Mouse (Mus musculus) forebrain, embryonic 10.5 days (tissue): ENCODE results near the gene Trnt1. TPM values are rescaled to one million over a fixed set of nuclear protein-coding genes. Genes with fewer than 3 reads are reported as not detected.

Experiments
- DNase-seq: peaks from one replicate; pipeline ENCODE4 v3.0.0-alpha.2; 2017; ENCODE audit warnings: low spot score; ENCODE audit errors: extremely low spot score
- H3K27ac ChIP-seq: fragments of 300-500 bp; sonication (generic); 2 replicates; pipeline ENCODE4 v1.5.1; 2016; ENCODE audit warnings: mild to moderate bottlenecking
- H3K27me3 ChIP-seq: fragments of 300-500 bp; sonication (generic); 2 replicates; pipeline ENCODE4 v1.6.1; 2016; ENCODE audit warnings: mild to moderate bottlenecking; ENCODE audit not compliant: poor library complexity, severe bottlenecking
- H3K36me3 ChIP-seq: fragments of 300-500 bp; sonication (generic); replicated peaks from 2 replicates; pipeline ENCODE4 v1.6.1; 2016; ENCODE audit warnings: mild to moderate bottlenecking, moderate library complexity
- H3K4me1 ChIP-seq: fragments of 300-500 bp; sonication (generic); 2 replicates; pipeline ENCODE4 v1.6.1; 2016
- H3K4me3 ChIP-seq: fragments of 300-500 bp; sonication (generic); 2 replicates; pipeline ENCODE4 v1.5.1; 2016; ENCODE audit warnings: mild to moderate bottlenecking, moderate library complexity
- H3K9me3 ChIP-seq: fragments of 300-500 bp; sonication (generic); 2 replicates; pipeline ENCODE4 v1.6.1; 2016; ENCODE audit warnings: mild to moderate bottlenecking, moderate library complexity
- WGBS: fragments of 180-500 bp; shearing (Covaris S2); methylation state at CpG from one replicate; pipeline ENCODE4 v1.1.7; 2016; 5-methylcytosine and 5-hydroxymethylcytosine counted together
- polyA plus RNA-seq: library from polyadenylated mRNA; unstranded; fragments of >200 nt; fragmentation: Nextera tagmentation; extraction: Ambion mirVana; gene quantifications from 2 replicates; pipeline ENCODE4 v1.2.1, GENCODE M21; 2016

The Trnt1 gene
- polyA plus RNA-seq, 1 experiment from 2014 or later: 74.8 TPM

- DNase-seq: no peak
- Histone ChIP-seq H3K27ac (no peak overlapping the region), H3K4me1 (peaks cover 4% of the 10 kb centered on the region), H3K4me3 (no peak overlapping the region), H3K27me3 (no peaks in the 10 kb centered on the region), H3K9me3 (no peaks in the 10 kb centered on the region), H3K36me3 (peaks cover 45% of the 10 kb centered on the region)
- WGBS: 97% methylated on average over 10 of the region's 10 CpGs
These were observed 24.7 kb downstream of the Trnt1 start for GRCm38 (mm10) chr6:106793621-106794020.

DNA sequence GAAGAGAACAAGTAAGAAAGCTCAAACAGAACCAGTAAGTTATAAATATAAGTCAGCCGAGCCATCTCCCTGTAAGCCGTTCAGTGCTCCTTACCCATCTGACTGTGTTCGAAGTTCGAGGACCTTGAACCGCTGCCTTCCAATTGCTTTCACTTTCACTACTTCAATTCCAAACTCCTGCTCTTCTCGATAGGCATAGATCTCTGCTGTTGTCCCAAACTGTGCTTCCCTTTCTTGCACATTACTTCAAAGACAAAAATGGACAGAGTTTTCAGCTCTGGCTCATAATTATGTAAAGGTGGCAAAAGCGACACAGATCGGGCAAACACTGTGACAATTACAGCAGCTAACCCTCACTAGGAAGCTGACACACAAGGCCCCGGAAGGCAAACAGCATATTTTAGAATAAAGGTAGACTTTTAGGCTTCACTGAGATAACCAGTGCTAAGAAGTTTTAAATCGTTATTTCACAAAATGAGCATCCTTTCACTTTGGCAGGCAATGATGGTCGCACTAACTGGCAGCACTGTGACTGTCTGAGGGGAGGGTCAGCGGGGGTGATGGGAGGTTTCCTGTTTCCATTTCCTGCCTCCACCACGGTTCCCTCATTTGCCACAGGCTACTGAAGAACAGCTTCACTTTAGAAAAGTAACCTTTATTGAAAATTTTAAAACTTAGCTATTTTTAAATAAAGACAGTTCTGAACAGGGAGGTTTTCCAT, 25.3 kb downstream of the Trnt1 start:
- WGBS: 93% methylated on average over 13 of the region's 13 CpGs
- H3K27me3 ChIP-seq: no peaks in the 10 kb centered on the region
- H3K36me3 ChIP-seq: peaks cover 42% of the 10 kb centered on the region

GRCm38 (mm10) chr6:106799333-106800226, 30.7 kb downstream of the Trnt1 start, which contains the start of gene Crbn:
Gene Crbn, minus strand, starts transcription at chr6:106800077.
- H3K4me1 ChIP-seq: peaks cover 13% of the 10 kb centered on the region
- no peaks in the 10 kb centered on the region for H3K27me3 ChIP-seq
- H3K27ac ChIP-seq: peak within 1 kb of the TSS; percentile 87
- peak; percentile 88 for DNase-seq
- H3K9me3 ChIP-seq: no peaks in the 10 kb centered on the region
- H3K4me3 ChIP-seq: peak within 1 kb of the TSS; percentile 92
- 2% methylated on average over 57 of the region's 57 CpGs for WGBS
- peaks cover 5% of the 10 kb centered on the region for H3K36me3 ChIP-seq

More for the DNA sequence above, 25.3 kb downstream of the Trnt1 start:
- no peak for DNase-seq
- peaks cover 11% of the 10 kb centered on the region for H3K4me1 ChIP-seq
- no peak overlapping the region for H3K4me3 ChIP-seq
- H3K9me3 ChIP-seq: no peaks in the 10 kb centered on the region
- H3K27ac ChIP-seq: no peak overlapping the region

- Histone ChIP-seq H3K9me3 (no peaks in the 10 kb centered on the region), H3K36me3 (no peaks in the 10 kb centered on the region; the same call in 1 of the 2 replicates), H3K4me1 (peaks cover 13% of the 10 kb centered on the region), H3K27me3 (no peaks in the 10 kb centered on the region), H3K4me3 (peak overlapping the region; percentile 92), H3K27ac (0 out of 2 replicates have a peak overlapping the region, but pooled peaks have one; percentile 87)
- 68% methylated on average over 5 of the region's 5 CpGs for WGBS
- DNase-seq: no peak
These were observed 31.3 kb downstream of the Trnt1 start for GRCm38 (mm10) chr6:106800227-106800557.

DNA sequence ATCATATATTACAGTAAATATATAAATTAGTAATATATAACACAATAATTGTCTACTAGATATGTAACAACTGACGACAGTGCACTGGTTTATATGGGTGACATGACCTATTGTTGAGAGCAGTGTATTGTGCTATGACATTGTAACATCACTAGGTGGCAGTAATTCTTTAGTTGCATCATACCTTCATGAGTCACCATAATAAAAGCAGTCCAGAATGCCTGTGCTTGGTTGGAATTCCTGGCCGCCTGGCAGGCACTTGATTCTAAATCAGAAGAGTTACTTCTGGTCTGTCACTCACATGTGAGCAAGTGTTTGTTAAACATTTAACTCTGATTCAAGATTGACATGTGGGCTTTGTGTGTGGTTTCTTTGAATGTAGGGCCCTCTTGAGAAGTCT, 36.0 kb downstream of the Trnt1 start:
- Histone ChIP-seq H3K9me3 (no peaks in the 10 kb centered on the region), H3K4me1 (no peaks in the 10 kb centered on the region), H3K4me3 (no peak overlapping the region), H3K36me3 (no peaks in the 10 kb centered on the region), H3K27me3 (no peaks in the 10 kb centered on the region), H3K27ac (no peak overlapping the region)
- 47% methylated on average over 2 of the region's 2 CpGs for WGBS
- DNase-seq: no peak

DNA sequence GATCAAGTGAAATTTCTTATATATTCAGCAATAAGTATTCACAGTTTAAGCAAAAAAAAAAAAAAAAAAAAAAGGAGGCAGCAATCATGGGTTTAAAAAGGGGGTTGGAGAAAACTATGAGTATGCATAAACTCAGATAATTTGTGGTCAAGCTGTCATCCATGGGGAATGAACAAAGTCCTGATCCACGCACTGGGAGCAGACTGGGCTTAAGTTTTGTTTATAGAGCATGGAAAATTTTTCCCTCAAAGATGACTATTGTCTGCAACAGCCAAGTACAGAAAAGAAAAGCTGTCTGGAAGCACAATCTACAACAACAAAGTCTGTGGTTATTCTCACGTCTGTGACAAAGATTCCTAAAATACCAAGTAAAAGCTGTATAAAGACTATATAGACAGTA, 40.2 kb downstream of the Trnt1 start:
- Histone ChIP-seq H3K27me3 (no peaks in the 10 kb centered on the region), H3K4me3 (no peak overlapping the region), H3K9me3 (no peaks in the 10 kb centered on the region), H3K27ac (no peak overlapping the region), H3K36me3 (no peaks in the 10 kb centered on the region), H3K4me1 (no peaks in the 10 kb centered on the region)
- WGBS: 82% methylated on average over 2 of the region's 2 CpGs
- no peak for DNase-seq

DNA sequence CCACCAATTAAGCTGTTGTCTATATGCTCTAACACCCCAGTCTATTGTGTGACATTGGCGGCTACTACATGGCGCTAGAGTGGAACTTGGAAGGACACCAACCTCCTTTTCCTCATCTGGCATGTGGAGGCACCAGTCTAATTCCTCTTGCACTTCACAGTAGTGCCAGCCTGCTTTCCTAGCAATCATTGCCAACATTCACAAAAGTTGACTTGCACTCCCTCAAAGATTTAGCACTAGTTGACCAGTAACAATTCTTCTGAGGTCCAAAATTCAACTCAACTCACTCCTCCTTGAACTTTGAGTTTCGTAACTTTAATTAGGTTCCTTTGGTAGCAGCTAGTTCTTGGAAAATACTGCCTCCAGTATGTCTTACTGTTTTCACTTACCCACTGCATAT, 41.8 kb downstream of the Trnt1 start:
- Histone ChIP-seq H3K27ac (no peak overlapping the region), H3K27me3 (no peaks in the 10 kb centered on the region), H3K4me1 (no peaks in the 10 kb centered on the region), H3K36me3 (no peaks in the 10 kb centered on the region), H3K4me3 (no peak overlapping the region), H3K9me3 (no peaks in the 10 kb centered on the region)
- WGBS: 92% methylated on average over 3 of the region's 3 CpGs
- no peak for DNase-seq

DNA sequence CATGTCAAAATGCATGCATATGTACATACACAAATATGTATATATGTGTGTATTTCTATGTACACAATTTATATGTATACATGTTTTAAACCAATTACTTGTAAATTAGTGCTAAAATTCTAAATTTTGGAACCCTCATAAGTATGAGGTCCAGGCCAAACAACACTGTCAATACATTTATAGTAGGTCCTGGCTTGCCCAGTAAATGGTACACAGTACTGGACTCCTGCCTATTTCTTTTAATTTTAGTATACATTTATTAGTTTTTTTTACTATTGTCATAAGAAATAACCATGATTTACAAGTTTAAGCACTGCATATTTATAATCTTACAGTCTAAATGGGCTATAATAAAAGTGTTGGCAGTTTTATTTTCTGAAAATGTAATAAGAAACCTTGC, 50.3 kb downstream of the Trnt1 start:
- Histone ChIP-seq H3K36me3 (no peaks in the 10 kb centered on the region), H3K9me3 (no peaks in the 10 kb centered on the region), H3K4me3 (no peak overlapping the region), H3K4me1 (no peaks in the 10 kb centered on the region), H3K27me3 (no peaks in the 10 kb centered on the region), H3K27ac (no peak overlapping the region)
- no peak for DNase-seq

DNA sequence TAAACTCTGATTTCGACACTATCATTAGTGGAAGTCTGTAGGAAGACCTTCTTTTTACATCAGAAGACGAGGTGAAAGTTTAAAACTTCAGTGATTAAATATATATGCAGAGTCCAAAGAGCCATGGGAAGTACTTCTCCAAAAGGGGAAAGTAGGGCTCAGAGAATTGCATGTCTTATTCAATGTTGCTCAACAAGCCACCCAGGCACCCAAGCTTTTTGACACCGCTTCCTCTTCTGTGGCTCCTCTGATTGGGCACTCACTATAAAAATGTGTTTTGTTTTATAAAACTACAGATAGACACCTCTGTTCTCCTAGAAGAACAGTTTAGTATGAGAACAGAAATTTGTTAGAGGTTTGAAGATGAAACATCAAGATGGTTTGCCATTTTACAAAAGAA, 51.0 kb downstream of the Trnt1 start:
- 89% methylated on average over 3 of the region's 3 CpGs for WGBS

DNA sequence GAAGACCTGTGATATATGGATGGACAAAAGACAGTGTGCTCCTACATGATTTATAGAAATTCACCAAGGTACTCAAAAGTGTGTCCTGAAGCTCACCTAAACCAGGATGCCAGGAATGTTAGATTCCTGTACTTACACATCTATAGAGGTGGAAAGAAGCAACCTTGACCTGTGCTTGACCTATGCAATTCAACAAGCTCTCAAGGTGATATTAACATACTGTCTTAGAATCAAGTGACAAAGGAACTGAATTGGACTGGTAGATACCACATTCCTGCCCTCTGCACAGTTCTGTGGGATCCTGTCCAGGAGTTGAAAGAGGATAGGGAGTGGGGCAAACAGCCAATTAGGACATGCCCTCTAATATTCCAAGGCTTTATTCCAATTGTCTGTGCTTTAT, 51.6 kb downstream of the Trnt1 start:
- DNase-seq: no peak
- Histone ChIP-seq H3K9me3 (no peaks in the 10 kb centered on the region), H3K27ac (no peak overlapping the region), H3K27me3 (no peaks in the 10 kb centered on the region), H3K4me1 (no peaks in the 10 kb centered on the region), H3K4me3 (no peak overlapping the region), H3K36me3 (no peaks in the 10 kb centered on the region)

More for the DNA sequence above, 51.0 kb downstream of the Trnt1 start:
- no peak overlapping the region for H3K4me3 ChIP-seq
- DNase-seq: no peak
- H3K36me3 ChIP-seq: no peaks in the 10 kb centered on the region
- no peak overlapping the region for H3K27ac ChIP-seq
- no peaks in the 10 kb centered on the region for H3K27me3 ChIP-seq
- no peaks in the 10 kb centered on the region for H3K9me3 ChIP-seq
- no peaks in the 10 kb centered on the region for H3K4me1 ChIP-seq

GRCm38 (mm10) chr6:106822329-106822728, 53.4 kb downstream of the Trnt1 start:
- H3K27me3 ChIP-seq: no peaks in the 10 kb centered on the region
- no peak overlapping the region for H3K27ac ChIP-seq
- 51% methylated on average over 1 of the region's 1 CpGs for WGBS
- no peak for DNase-seq
- no peaks in the 10 kb centered on the region for H3K36me3 ChIP-seq
- H3K9me3 ChIP-seq: no peaks in the 10 kb centered on the region
- no peaks in the 10 kb centered on the region for H3K4me1 ChIP-seq
- no peak overlapping the region for H3K4me3 ChIP-seq
